Mouse (Mus musculus) MEL (cell line): ENCODE data around the gene Cenpf. TPM values are rescaled to one million over a fixed set of nuclear protein-coding genes. Genes with fewer than 3 reads are reported as not detected.
A peak's percentile ranks its signal among the peaks of the same experiment; 100 is the strongest.

ENCODE experiments used
- DNase-seq: peaks from one replicate; pipeline ENCODE4 v3.0.0; 2011; ENCODE audit warnings: low read depth, low spot score
- H3K27ac ChIP-seq: 2 replicates; pipeline ENCODE4 v1.5.1; 2012; ENCODE audit warnings: low read depth, mild to moderate bottlenecking, control low read depth, low read length, moderate library complexity; ENCODE audit not compliant: control insufficient read depth
- H3K27me3 ChIP-seq, 2 experiments: fragments of 150-350 bp in 1 of 2; sonication (generic) in 1 of 2; 2 replicates each; pipeline ENCODE4 v1.6.1; 2012; ENCODE audit warnings: low read length in 2 of 2, mild to moderate bottlenecking in 2 of 2, improper control_type of control experiment in 1 of 2, moderate library complexity in 1 of 2; ENCODE audit not compliant: insufficient read depth in 2 of 2, control insufficient read depth in 1 of 2
- H3K36me3 ChIP-seq, 2 experiments: 2 replicates each; pipeline ENCODE4 v1.6.1; 2012 to 2014; ENCODE audit warnings: low read length in 2 of 2, improper control_type of control experiment in 1 of 2, inconsistent platforms in 1 of 2, mild to moderate bottlenecking in 1 of 2; ENCODE audit not compliant: insufficient read depth in 2 of 2, control insufficient read depth in 1 of 2
- H3K4me1 ChIP-seq, 2 experiments: fragments of 150-350 bp in 1 of 2; sonication (generic) in 1 of 2; 2 replicates each; pipeline ENCODE4 v1.6.1; 2012; ENCODE audit warnings: low read length in 2 of 2, improper control_type of control experiment in 1 of 2, mild to moderate bottlenecking in 1 of 2; ENCODE audit not compliant: insufficient read depth in 2 of 2, control insufficient read depth in 1 of 2
- H3K4me3 ChIP-seq, 2 experiments: fragments of 150-350 bp in 1 of 2; sonication (generic) in 1 of 2; 2 replicates each; pipeline ENCODE4 v1.5.1; 2012; ENCODE audit warnings: low read depth in 2 of 2, low read length in 2 of 2, mild to moderate bottlenecking in 2 of 2, moderate library complexity in 2 of 2, control low read depth in 1 of 2, improper control_type of control experiment in 1 of 2; ENCODE audit not compliant: control insufficient read depth in 1 of 2, insufficient read depth in 1 of 2
- H3K79me2 ChIP-seq: 2 replicates; pipeline ENCODE4 v1.6.1; 2012; ENCODE audit warnings: mild to moderate bottlenecking, low read length, moderate library complexity; ENCODE audit not compliant: control insufficient read depth, poor library complexity, insufficient read depth
- H3K9ac ChIP-seq: 2 replicates; pipeline ENCODE4 v1.6.1; 2012; ENCODE audit warnings: low read depth, mild to moderate bottlenecking, control low read depth, low read length, moderate library complexity; ENCODE audit not compliant: control insufficient read depth, poor library complexity, severe bottlenecking
- H3K9me3 ChIP-seq: fragments of 150-350 bp; sonication (generic); replicated peaks from 2 replicates; pipeline ENCODE4 v1.6.1; 2012; ENCODE audit warnings: mild to moderate bottlenecking, low read length, improper control_type of control experiment, moderate library complexity; ENCODE audit not compliant: insufficient read depth
- CHD1 ChIP-seq: IDR thresholded peaks from 2 replicates; pipeline ENCODE4 v1.6.1; 2012; ENCODE audit warnings: low read depth, mild to moderate bottlenecking, inconsistent platforms, low read length, improper control_type of control experiment
- CTCF ChIP-seq, 3 experiments: IDR thresholded peaks in 2 of 3; conservative IDR thresholded peaks in 1 of 3; 2 replicates each; pipeline ENCODE4 v1.5.1; 2011 to 2012; ENCODE audit warnings: low read length in 3 of 3, low read depth in 2 of 3, mild to moderate bottlenecking in 2 of 3, improper control_type of control experiment in 1 of 3, inconsistent platforms in 1 of 3, mixed read lengths in 1 of 3, moderate library complexity in 1 of 3; ENCODE audit not compliant: control insufficient read depth in 1 of 3, insufficient read depth in 1 of 3, poor library complexity in 1 of 3, severe bottlenecking in 1 of 3
- E2F4 ChIP-seq: IDR thresholded peaks from 2 replicates; pipeline ENCODE4 v1.6.1; 2011; ENCODE audit warnings: low read depth, low read length, improper control_type of control experiment, borderline replicate concordance
- ETS1 ChIP-seq: IDR thresholded peaks from 2 replicates; pipeline ENCODE4 v1.6.1; 2012; ENCODE audit warnings: low read depth, mild to moderate bottlenecking, inconsistent platforms, low read length, improper control_type of control experiment, moderate library complexity
- GABPA ChIP-seq: IDR thresholded peaks from 2 replicates; pipeline ENCODE4 v1.6.1; 2012; ENCODE audit warnings: low read depth, mild to moderate bottlenecking, inconsistent platforms, low read length, improper control_type of control experiment, moderate library complexity
- HCFC1 ChIP-seq: IDR thresholded peaks from 2 replicates; pipeline ENCODE4 v1.6.1; 2012; ENCODE audit warnings: low read depth, mild to moderate bottlenecking, inconsistent platforms, low read length, improper control_type of control experiment, moderate library complexity
- JUND ChIP-seq: IDR thresholded peaks from 2 replicates; pipeline ENCODE4 v1.6.1; 2011; ENCODE audit warnings: low read depth, mild to moderate bottlenecking, improper control_type of control experiment, low read length
- MAFK ChIP-seq: IDR thresholded peaks from 2 replicates; pipeline ENCODE4 v1.6.1; 2011; ENCODE audit warnings: low read depth, mild to moderate bottlenecking, low read length, improper control_type of control experiment, borderline replicate concordance
- MAX ChIP-seq: IDR thresholded peaks from 2 replicates; pipeline ENCODE4 v1.6.1; 2011; ENCODE audit warnings: low read length, improper control_type of control experiment
- MEF2A ChIP-seq: IDR thresholded peaks from 2 replicates; pipeline ENCODE4 v1.6.1; 2014; ENCODE audit warnings: low read depth, mild to moderate bottlenecking, inconsistent platforms, low read length, improper control_type of control experiment; ENCODE audit not compliant: poor library complexity, insufficient replicate concordance, severe bottlenecking; ENCODE audit errors: extremely low read depth
- MXI1 ChIP-seq: IDR thresholded peaks from 2 replicates; pipeline ENCODE4 v1.6.1; 2011; ENCODE audit warnings: mild to moderate bottlenecking, low read depth, low read length, improper control_type of control experiment
- NELFE ChIP-seq: IDR thresholded peaks from 2 replicates; pipeline ENCODE4 v1.6.1; 2011; ENCODE audit warnings: low read depth, low read length, improper control_type of control experiment
- NRF1 ChIP-seq: IDR thresholded peaks from 2 replicates; pipeline ENCODE4 v1.6.1; 2014; ENCODE audit warnings: low read depth, mild to moderate bottlenecking, inconsistent platforms, low read length, improper control_type of control experiment, moderate library complexity; ENCODE audit not compliant: poor library complexity, insufficient read depth, severe bottlenecking
- POLR2AphosphoS5 ChIP-seq: IDR thresholded peaks from 2 replicates; pipeline ENCODE4 v1.6.1; 2012; ENCODE audit warnings: low read depth, borderline replicate concordance, mild to moderate bottlenecking, inconsistent platforms, low read length, moderate library complexity, mixed read lengths
- RAD21 ChIP-seq: IDR thresholded peaks from 2 replicates; pipeline ENCODE4 v1.6.1; 2011; ENCODE audit warnings: mild to moderate bottlenecking, low read depth, low read length, improper control_type of control experiment
- RCOR1 ChIP-seq: IDR thresholded peaks from 2 replicates; pipeline ENCODE4 v1.6.1; 2012; ENCODE audit warnings: low read depth, mild to moderate bottlenecking, inconsistent platforms, low read length, improper control_type of control experiment
- SIN3A ChIP-seq: IDR thresholded peaks from 2 replicates; pipeline ENCODE4 v1.6.1; 2012; ENCODE audit warnings: low read length, improper control_type of control experiment, inconsistent platforms
- SMC3 ChIP-seq: IDR thresholded peaks from 2 replicates; pipeline ENCODE4 v1.6.1; 2011; ENCODE audit warnings: low read depth, low read length, improper control_type of control experiment
- TBP ChIP-seq: IDR thresholded peaks from 2 replicates; pipeline ENCODE4 v1.8.0; 2011; ENCODE audit warnings: low read depth, low read length, improper control_type of control experiment
- TCF12 ChIP-seq: IDR thresholded peaks from 2 replicates; pipeline ENCODE4 v1.6.1; 2014; ENCODE audit warnings: low read depth, mild to moderate bottlenecking, inconsistent platforms, low read length, improper control_type of control experiment, moderate library complexity
- UBTF ChIP-seq: IDR thresholded peaks from 2 replicates; pipeline ENCODE4 v1.6.1; 2012; ENCODE audit warnings: low read depth, mild to moderate bottlenecking, inconsistent platforms, low read length, improper control_type of control experiment, moderate library complexity, borderline replicate concordance; ENCODE audit not compliant: insufficient read depth
- USF2 ChIP-seq, 2 experiments: IDR thresholded peaks; 2 replicates each; pipeline ENCODE4 v1.6.1; 2011 to 2012; ENCODE audit warnings: improper control_type of control experiment in 2 of 2, low read length in 2 of 2, borderline replicate concordance in 1 of 2, inconsistent platforms in 1 of 2, low read depth in 1 of 2, mild to moderate bottlenecking in 1 of 2; ENCODE audit not compliant: insufficient read depth in 1 of 2
- ZC3H11A ChIP-seq: IDR thresholded peaks from 2 replicates; pipeline ENCODE4 v1.6.1; 2012; ENCODE audit warnings: low read depth, mild to moderate bottlenecking, inconsistent platforms, low read length, improper control_type of control experiment
- ZNF384 ChIP-seq: IDR thresholded peaks from 2 replicates; pipeline ENCODE4 v1.6.1; 2012; ENCODE audit warnings: low read depth, mild to moderate bottlenecking, inconsistent platforms, low read length, improper control_type of control experiment
- polyA plus RNA-seq, 2 experiments: library from polyadenylated mRNA; stranded (reverse) in 1 of 2; unstranded in 1 of 2; fragments of >175 nt in 1 of 2; fragments of >200 nt in 1 of 2; gene quantifications; 2 replicates each; pipeline versions ENCODE4 v1.2.1 to v1.2.4; 2012; ENCODE audit warnings: low replicate concordance in 2 of 2, low read depth in 1 of 2; ENCODE audit not compliant: insufficient read length in 2 of 2, insufficient read depth in 1 of 2, missing spikeins in 1 of 2
- total RNA-seq: library from RNA; depleted of rRNA; stranded (reverse); fragments of 300-350 nt; gene quantifications from 2 replicates; pipeline ENCODE4 v1.2.3, GENCODE M21; 2012

Cenpf gene
- total and polyA plus RNA-seq, 3 experiments, result 16.6 to 63.2 (median 34.5) TPM

GRCm38 (mm10) chr1:189703591-189703990 is 15.7 kb upstream of the Cenpf start:
- TF ChIP-seq POLR2AphosphoS5 (no peak), MAFK (no peak), E2F4 (no peak), JUND (no peak), MXI1 (no peak), RCOR1 (no peak), SMC3 (no peak), GABPA (no peak), HCFC1 (no peak), NELFE (no peak), NRF1 (no peak), TCF12 (no peak), ZNF384 (no peak), ETS1 (no peak)
- Histone ChIP-seq H3K79me2 (no peaks in the 10 kb centered on the region), H3K9ac (no peak overlapping the region), H3K36me3 (no peaks in the 10 kb centered on the region), H3K4me1 (no peaks in the 10 kb centered on the region), H3K9me3 (no peaks in the 10 kb centered on the region), H3K27me3 (no peaks in the 10 kb centered on the region), H3K27ac (no peak overlapping the region), H3K4me3 (no peak overlapping the region)
- no peak for DNase-seq

GRCm38 (mm10) chr1:189703156-189703555 is 15.3 kb upstream of the Cenpf start:
- Histone ChIP-seq H3K36me3 (no peaks in the 10 kb centered on the region), H3K9ac (no peak overlapping the region), H3K4me3 (no peak overlapping the region), H3K9me3 (no peaks in the 10 kb centered on the region), H3K27me3 (no peaks in the 10 kb centered on the region), H3K27ac (no peak overlapping the region), H3K4me1 (no peaks in the 10 kb centered on the region), H3K79me2 (no peaks in the 10 kb centered on the region)
- no peak; the same call in 1 of the 2 replicates for TF ChIP-seq RAD21
- peak in 1 of 3 experiments; percentile 15; a peak in 1 of 6 replicates for TF ChIP-seq CTCF (IDR thresholded peaks at IDR 0.05 in 2 of 3, conservative IDR thresholded peaks at IDR 0.05 in 1 of 3; ENCODE audit: control insufficient read depth in 1 of 3, insufficient read depth in 1 of 3, low read depth in 2 of 3, low read length in 3 of 3, poor library complexity in 1 of 3, severe bottlenecking in 1 of 3)
- TF ChIP-seq MAX, result no peak
- DNase-seq, result no peak

- TF ChIP-seq SIN3A, result no peak
- peak; percentile 50 to 78 (median 66); a peak in 5 of 6 replicates for TF ChIP-seq CTCF (IDR thresholded peaks at IDR 0.05 in 2 of 3, conservative IDR thresholded peaks at IDR 0.05 in 1 of 3; ENCODE audit: control insufficient read depth in 1 of 3, insufficient read depth in 1 of 3, low read depth in 2 of 3, low read length in 3 of 3, poor library complexity in 1 of 3, severe bottlenecking in 1 of 3)
- TF ChIP-seq TBP, result no peak
- TF ChIP-seq SMC3, result peak; percentile 70
- no peak for TF ChIP-seq CHD1
- no peak for TF ChIP-seq MEF2A
- TF ChIP-seq ZC3H11A, result peak; percentile 52
- no peak for TF ChIP-seq UBTF
- no peak for TF ChIP-seq USF2 (IDR thresholded peaks at IDR 0.05; ENCODE audit: borderline replicate concordance in 1 of 2, insufficient read depth in 1 of 2, low read depth in 1 of 2, low read length in 2 of 2)
- TF ChIP-seq HCFC1, result no peak
- TF ChIP-seq RAD21, result peak; percentile 61
- H3K4me1 ChIP-seq, result no peaks in the 10 kb centered on the region
- DNase-seq, result peak; percentile 76
- no peak overlapping the region for H3K27ac ChIP-seq
- H3K9me3 ChIP-seq, result no peaks in the 10 kb centered on the region
- H3K4me3 ChIP-seq, result no peak overlapping the region
- H3K27me3 ChIP-seq, result no peaks in the 10 kb centered on the region
- no peak overlapping the region for H3K9ac ChIP-seq
- no peaks in the 10 kb centered on the region for H3K79me2 ChIP-seq
- no peaks in the 10 kb centered on the region for H3K36me3 ChIP-seq
Measured at GRCm38 (mm10) chr1:189700990-189701389, 13.1 kb upstream of the Cenpf start.
